Mouse (Mus musculus) MEL (cell line): ENCODE measurements around the gene C1qtnf1.
A peak's percentile ranks its signal among the peaks of the same experiment; 100 is the strongest.

Experiments used
- CHD2 ChIP-seq: IDR thresholded peaks from 2 replicates; pipeline ENCODE4 v1.6.1; 2011; ENCODE audit warnings: low read length, improper control_type of control experiment
- CTCF ChIP-seq, 3 experiments: IDR thresholded peaks in 2 of 3; conservative IDR thresholded peaks in 1 of 3; 2 replicates each; pipeline ENCODE4 v1.5.1; 2011 to 2012; ENCODE audit warnings: low read length in 3 of 3, low read depth in 2 of 3, mild to moderate bottlenecking in 2 of 3, improper control_type of control experiment in 1 of 3, inconsistent platforms in 1 of 3, mixed read lengths in 1 of 3, moderate library complexity in 1 of 3; ENCODE audit not compliant: control insufficient read depth in 1 of 3, insufficient read depth in 1 of 3, poor library complexity in 1 of 3, severe bottlenecking in 1 of 3
- E2F4 ChIP-seq: IDR thresholded peaks from 2 replicates; pipeline ENCODE4 v1.6.1; 2011; ENCODE audit warnings: low read depth, low read length, improper control_type of control experiment, borderline replicate concordance
- EP300 ChIP-seq, 2 experiments: IDR thresholded peaks; 2 replicates each; pipeline ENCODE4 v1.6.1; 2011; ENCODE audit warnings: improper control_type of control experiment in 2 of 2, low read length in 2 of 2, low read depth in 1 of 2, mild to moderate bottlenecking in 1 of 2
- MYB ChIP-seq: IDR thresholded peaks from 2 replicates; pipeline ENCODE4 v1.6.1; 2011; ENCODE audit warnings: mild to moderate bottlenecking, low read depth, low read length, improper control_type of control experiment
- POLR2A ChIP-seq, 2 experiments: IDR thresholded peaks; 2 replicates each; pipeline ENCODE4 v1.6.1; 2011 to 2012; ENCODE audit warnings: low read length in 2 of 2, mild to moderate bottlenecking in 2 of 2, control low read depth in 1 of 2, improper control_type of control experiment in 1 of 2, low read depth in 1 of 2, moderate library complexity in 1 of 2; ENCODE audit not compliant: control insufficient read depth in 1 of 2, insufficient read depth in 1 of 2, poor library complexity in 1 of 2

DNA sequence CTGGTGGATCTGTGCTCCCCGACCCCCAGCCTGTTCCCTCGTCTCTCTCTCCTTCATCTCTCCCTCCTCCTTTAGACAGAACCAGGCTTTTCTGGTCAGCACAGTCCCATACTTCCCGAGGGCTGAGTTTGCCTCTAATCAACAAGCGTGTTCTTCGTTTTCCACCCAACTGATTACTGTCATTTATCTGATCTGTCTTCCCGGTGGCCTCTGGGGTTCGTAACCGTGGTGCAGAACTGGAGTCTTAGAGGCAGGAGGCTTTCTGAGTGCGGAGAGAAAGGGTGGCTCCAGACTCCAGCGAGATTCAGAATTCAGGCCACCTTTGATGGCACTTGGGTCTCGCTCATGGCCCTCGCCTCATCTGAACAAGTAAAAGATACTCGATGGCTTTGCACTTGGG, 6.1 kb downstream of the C1qtnf1 start:
- TF ChIP-seq CTCF (IDR thresholded peaks at IDR 0.05 in 2 of 3, conservative IDR thresholded peaks at IDR 0.05 in 1 of 3; ENCODE audit: control insufficient read depth in 1 of 3, insufficient read depth in 1 of 3, low read depth in 2 of 3, low read length in 3 of 3, poor library complexity in 1 of 3, severe bottlenecking in 1 of 3) (no peak), MYB (no peak), EP300 (IDR thresholded peaks at IDR 0.05; ENCODE audit: low read depth in 1 of 2, low read length in 2 of 2) (no peak), E2F4 (no peak), CHD2 (no peak), POLR2A (IDR thresholded peaks at IDR 0.05; ENCODE audit: control insufficient read depth in 1 of 2, insufficient read depth in 1 of 2, low read depth in 1 of 2, low read length in 2 of 2, poor library complexity in 1 of 2) (peak in 1 of 2 experiments; percentile 51; a peak in 1 of 4 replicates)
